Mouse (Mus musculus) forebrain, embryonic 11.5 days (tissue): ENCODE data around the gene Gsk3a. TPM values are rescaled to one million over a fixed set of nuclear protein-coding genes. Genes with fewer than 3 reads are reported as not detected.

Experiments used
- ATAC-seq: fragments of 200-750 bp; cut with Nextera tagmentation; replicated peaks from 2 replicates; pipeline ENCODE4 v1.8.0; 2017; ENCODE audit warnings: moderate TSS enrichment; ENCODE audit not compliant: low FRiP score
- DNase-seq: peaks from one replicate; pipeline ENCODE4 v3.0.0-alpha.2; 2017; ENCODE audit warnings: low spot score
- H3K27ac ChIP-seq: fragments of 300-500 bp; sonication (generic); 2 replicates; pipeline ENCODE4 v1.5.1; 2014; ENCODE audit warnings: low read depth, low read length
- H3K27me3 ChIP-seq: fragments of 300-500 bp; sonication (generic); 2 replicates; pipeline ENCODE4 v1.6.1; 2014; ENCODE audit warnings: mild to moderate bottlenecking, low read length, mixed read lengths; ENCODE audit not compliant: control insufficient read depth, insufficient read depth
- H3K36me3 ChIP-seq: fragments of 300-500 bp; sonication (generic); 2 replicates; pipeline ENCODE4 v1.6.1; 2014; ENCODE audit warnings: mild to moderate bottlenecking, low read length, moderate library complexity, mixed read lengths; ENCODE audit not compliant: control insufficient read depth, insufficient read depth
- H3K4me1 ChIP-seq: fragments of 300-500 bp; sonication (generic); replicated peaks from 2 replicates; pipeline ENCODE4 v1.6.1; 2014; ENCODE audit warnings: low read length, mixed read lengths; ENCODE audit not compliant: control insufficient read depth, insufficient read depth
- H3K4me2 ChIP-seq: fragments of 300-500 bp; sonication (generic); 2 replicates; pipeline ENCODE4 v1.6.1; 2014; ENCODE audit warnings: low read depth, mild to moderate bottlenecking, low read length, moderate library complexity, mixed read lengths; ENCODE audit not compliant: severe bottlenecking
- H3K4me3 ChIP-seq: fragments of 300-500 bp; sonication (generic); 2 replicates; pipeline ENCODE4 v1.5.1; 2014; ENCODE audit warnings: low read depth, low read length
- H3K9ac ChIP-seq: fragments of 300-500 bp; sonication (generic); 2 replicates; pipeline ENCODE4 v1.6.1; 2014; ENCODE audit warnings: low read length
- H3K9me3 ChIP-seq: fragments of 300-500 bp; sonication (generic); 2 replicates; pipeline ENCODE4 v1.6.1; 2016; ENCODE audit warnings: low read length, mixed read lengths; ENCODE audit not compliant: control insufficient read depth
- WGBS: fragments of 180-500 bp; shearing (Covaris S2); extraction: QIAGEN DNeasy Blood & Tissue Kit; methylation state at CpG from one replicate; pipeline ENCODE4 v1.1.7; 2014; 5-methylcytosine and 5-hydroxymethylcytosine counted together
- polyA plus RNA-seq: library from polyadenylated mRNA; unstranded; fragments of >200 nt; fragmentation: Nextera tagmentation; extraction: Ambion mirVana; gene quantifications from 2 replicates; pipeline ENCODE4 v1.2.1, GENCODE M21; 2014

Gene Gsk3a
- polyA plus RNA-seq, 1 experiment from 2014 or later: 14.0 TPM

DNA sequence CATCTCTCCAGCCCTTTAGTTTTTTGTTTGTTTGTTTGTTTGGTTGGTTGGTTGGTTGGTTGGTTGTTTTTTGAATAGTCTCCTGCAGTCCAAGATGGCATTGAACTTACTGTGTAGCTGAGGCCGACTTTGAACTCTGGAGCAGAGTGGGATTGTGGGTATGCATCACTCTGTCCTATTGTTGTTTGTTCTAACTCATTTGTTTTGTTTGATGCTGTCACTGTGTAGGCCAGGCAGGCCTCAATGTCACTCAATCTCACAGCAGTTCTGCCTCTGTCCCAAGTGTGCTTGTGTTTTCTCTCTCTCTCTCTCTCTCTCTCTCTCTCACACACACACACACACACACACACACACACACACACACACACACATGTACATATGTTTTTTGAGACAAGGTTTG lies 24.2 kb upstream of the Gsk3a start:
- no peaks in the 10 kb centered on the region for H3K9me3 ChIP-seq
- H3K4me1 ChIP-seq: peaks cover 2% of the 10 kb centered on the region; the same call in 1 of the 2 replicates
- H3K36me3 ChIP-seq: no peaks in the 10 kb centered on the region
- H3K4me3 ChIP-seq: no peak overlapping the region
- H3K27ac ChIP-seq: no peak overlapping the region
- DNase-seq (peak; percentile 30), ATAC-seq (no peak)
- WGBS: 74% methylated on average over 1 of the region's 1 CpGs
- H3K9ac ChIP-seq: no peak overlapping the region
- H3K27me3 ChIP-seq: no peaks in the 10 kb centered on the region
- H3K4me2 ChIP-seq: no peak overlapping the region

GRCm38 (mm10) chr7:25251822-25252221 lies 14.2 kb upstream of the Gsk3a start:
- peak overlapping the region; percentile 76 for H3K4me2 ChIP-seq
- DNase-seq: peak; percentile 48
- H3K27ac ChIP-seq: peak overlapping the region; percentile 93; the same call in 1 of the 2 replicates
- 21% methylated on average over 8 of the region's 8 CpGs for WGBS
- H3K4me3 ChIP-seq: peak overlapping the region; percentile 68
- peak overlapping the region; percentile 91 for H3K9ac ChIP-seq
- H3K4me1 ChIP-seq: peaks cover 28% of the 10 kb centered on the region
- no peaks in the 10 kb centered on the region for H3K27me3 ChIP-seq
- no peaks in the 10 kb centered on the region for H3K9me3 ChIP-seq
- no peak for ATAC-seq
- H3K36me3 ChIP-seq: no peaks in the 10 kb centered on the region

- peaks cover 34% of the 10 kb centered on the region for H3K4me1 ChIP-seq
Measured at GRCm38 (mm10) chr7:25251071-25251791, 13.6 kb upstream of the Gsk3a start.

GRCm38 (mm10) chr7:25250141-25250972 lies 12.7 kb upstream of the Gsk3a start, which contains the start of gene Erf:
Erf (minus strand) TSS chr7:25250761.
- H3K36me3 ChIP-seq: peaks cover under 1% of the 10 kb centered on the region
- peak; percentile 98 for DNase-seq
- peak within 1 kb of the TSS; percentile 91 for H3K9ac ChIP-seq
- H3K9me3 ChIP-seq: no peaks in the 10 kb centered on the region
- H3K27ac ChIP-seq: peak within 1 kb of the TSS; percentile 93
- whole genome bisulfite sequencing: under 1% methylated on average over 70 of the region's 81 CpGs
- H3K4me3 ChIP-seq: peak within 1 kb of the TSS; percentile 68
- ATAC-seq: peak; percentile 80
- H3K27me3 ChIP-seq: no peaks in the 10 kb centered on the region
- H3K4me1 ChIP-seq: peaks cover 34% of the 10 kb centered on the region
- H3K4me2 ChIP-seq: peak within 1 kb of the TSS; percentile 76

More at GRCm38 (mm10) chr7:25251071-25251791, 13.6 kb upstream of the Gsk3a start:
- Histone ChIP-seq H3K36me3 (no peaks in the 10 kb centered on the region), H3K27ac (peak overlapping the region; percentile 93), H3K9ac (peak overlapping the region; percentile 91), H3K27me3 (no peaks in the 10 kb centered on the region), H3K4me2 (peak overlapping the region; percentile 76), H3K4me3 (peak overlapping the region; percentile 68), H3K9me3 (no peaks in the 10 kb centered on the region)
- ATAC-seq (peak; percentile 25), DNase-seq (peak; percentile 73)
- 2% methylated on average over 22 of the region's 22 CpGs for WGBS

- Histone ChIP-seq H3K4me1 (peaks cover 34% of the 10 kb centered on the region), H3K27me3 (no peaks in the 10 kb centered on the region), H3K9me3 (no peaks in the 10 kb centered on the region), H3K27ac (peak overlapping the region; percentile 93), H3K4me3 (peak overlapping the region; percentile 68), H3K4me2 (peak overlapping the region; percentile 76), H3K36me3 (peaks cover 8% of the 10 kb centered on the region), H3K9ac (peak overlapping the region; percentile 91)
- DNase-seq (peak; percentile 94), ATAC-seq (peak; percentile 59)
- under 1% methylated on average over 45 of the region's 73 CpGs for WGBS
Measured at GRCm38 (mm10) chr7:25249314-25250140, 11.9 kb upstream of the Gsk3a start.

DNA sequence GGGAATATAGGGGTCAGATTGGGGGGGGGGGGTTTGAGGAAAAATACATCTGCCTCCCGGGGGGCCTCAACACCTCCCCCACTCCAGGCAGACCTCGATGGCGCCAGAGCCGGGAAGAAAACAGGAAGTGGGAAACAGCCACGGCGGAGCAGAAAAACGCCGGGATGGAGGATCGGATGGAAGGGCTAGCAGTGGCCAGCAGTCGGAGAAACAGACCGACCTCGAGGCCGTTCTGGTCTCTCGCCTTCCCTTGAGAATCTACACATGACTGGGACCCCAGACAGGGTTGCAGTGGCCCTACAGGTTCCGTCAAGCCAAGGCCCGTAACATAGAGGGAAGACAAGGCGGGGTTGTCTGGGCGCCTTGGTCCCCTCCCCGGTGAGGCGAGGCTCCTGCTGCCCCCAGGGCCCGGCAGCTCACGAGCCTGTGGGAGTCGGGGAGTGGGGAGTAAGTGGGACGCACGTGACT lies 11.2 kb upstream of the Gsk3a start:
- no peak for ATAC-seq
- Histone ChIP-seq H3K27me3 (no peaks in the 10 kb centered on the region), H3K9me3 (no peaks in the 10 kb centered on the region), H3K9ac (peak overlapping the region; percentile 91), H3K4me3 (peak overlapping the region; percentile 68), H3K4me1 (peaks cover 34% of the 10 kb centered on the region), H3K27ac (peak overlapping the region; percentile 93), H3K4me2 (peak overlapping the region; percentile 76), H3K36me3 (peaks cover 10% of the 10 kb centered on the region)
- DNase-seq: no peak
- 1% methylated on average over 24 of the region's 25 CpGs for WGBS

DNA sequence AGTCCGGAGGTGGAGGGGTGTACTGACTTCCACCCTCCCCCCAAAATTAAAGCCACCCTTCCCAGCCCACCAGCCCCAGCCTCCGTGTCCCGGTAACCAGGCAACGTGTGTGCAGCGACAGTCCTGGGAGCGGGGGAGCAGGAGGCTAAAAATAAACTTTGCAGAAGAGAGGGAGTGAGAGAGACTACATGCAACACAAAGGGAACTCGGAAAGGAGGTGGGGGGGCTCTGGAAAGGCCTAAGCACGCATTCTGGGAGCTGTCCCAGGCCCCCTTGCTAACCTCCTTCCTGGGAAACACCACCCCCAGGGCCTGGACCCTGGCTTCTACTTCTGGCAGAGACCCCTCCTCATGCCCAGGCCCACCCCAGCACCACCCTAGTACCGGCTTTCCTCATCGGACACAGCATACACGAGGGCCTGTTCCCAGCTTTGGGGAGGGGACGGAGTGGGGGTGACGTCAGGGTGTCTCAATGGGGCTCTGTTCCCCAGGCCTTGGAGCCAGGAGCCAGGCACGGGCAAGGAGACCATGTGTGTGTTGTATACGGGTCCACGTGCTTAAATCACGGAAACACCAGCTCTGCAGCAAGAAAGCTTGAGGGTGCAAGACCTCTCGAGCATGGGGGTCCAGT lies 10.5 kb upstream of the Gsk3a start:
- DNase-seq (peak; percentile 78), ATAC-seq (peak; percentile 34)
- H3K4me2 ChIP-seq: peak overlapping the region; percentile 76
- H3K9ac ChIP-seq: peak overlapping the region; percentile 91
- H3K36me3 ChIP-seq: peaks cover 10% of the 10 kb centered on the region
- WGBS: under 1% methylated on average over 18 of the region's 18 CpGs
- H3K4me1 ChIP-seq: peaks cover 34% of the 10 kb centered on the region
- H3K9me3 ChIP-seq: no peaks in the 10 kb centered on the region
- peak overlapping the region; percentile 93 for H3K27ac ChIP-seq
- no peaks in the 10 kb centered on the region for H3K27me3 ChIP-seq
- peak overlapping the region; percentile 68 for H3K4me3 ChIP-seq
